Mouse (Mus musculus): ENCODE results near the gene Chst15.

Chst15 gene

GRCm38 (mm10) chr7:132317036-132317541 lies at the start of gene Chst15:
TSS of gene Chst15 (minus strand) at chr7:132317228.
- DNase-seq: peak; percentile 64 to 76

- DNase-seq: peak; percentile 21 to 25
Observed at GRCm38 (mm10) chr7:132365703-132366384, 48.8 kb upstream of the Chst15 start.

GRCm38 (mm10) chr7:132365111-132365510 lies 48.1 kb upstream of the Chst15 start:
- DNase-seq: no peak

- DNase-seq: no peak
Observed at GRCm38 (mm10) chr7:132364506-132364905, 47.5 kb upstream of the Chst15 start.

- DNase-seq: no peak
Observed at GRCm38 (mm10) chr7:132360336-132360735, 43.3 kb upstream of the Chst15 start.

GRCm38 (mm10) chr7:132358709-132359108 lies 41.7 kb upstream of the Chst15 start:
- no peak for DNase-seq

GRCm38 (mm10) chr7:132358250-132358649 lies 41.2 kb upstream of the Chst15 start:
- no peak for DNase-seq

GRCm38 (mm10) chr7:132357841-132358237 lies 40.8 kb upstream of the Chst15 start:
- no peak for DNase-seq

GRCm38 (mm10) chr7:132356881-132357840 lies 40.1 kb upstream of the Chst15 start:
- DNase-seq: no peak

GRCm38 (mm10) chr7:132356185-132356584 lies 39.2 kb upstream of the Chst15 start:
- no peak for DNase-seq

- no peak for DNase-seq
Observed at GRCm38 (mm10) chr7:132355767-132356166, 38.7 kb upstream of the Chst15 start.

- no peak for DNase-seq
Observed at GRCm38 (mm10) chr7:132349075-132349572, 32.1 kb upstream of the Chst15 start.

- no peak for DNase-seq
Observed at GRCm38 (mm10) chr7:132347273-132348045, 30.4 kb upstream of the Chst15 start.

GRCm38 (mm10) chr7:132345526-132346070 lies 28.6 kb upstream of the Chst15 start:
- DNase-seq: no peak

- no peak for DNase-seq
Observed at GRCm38 (mm10) chr7:132344606-132345005, 27.6 kb upstream of the Chst15 start.

- no peak for DNase-seq
Observed at GRCm38 (mm10) chr7:132343900-132344299, 26.9 kb upstream of the Chst15 start.

GRCm38 (mm10) chr7:132343146-132343545 lies 26.1 kb upstream of the Chst15 start:
- no peak for DNase-seq

GRCm38 (mm10) chr7:132339041-132339839 lies 22.2 kb upstream of the Chst15 start:
- no peak for DNase-seq

GRCm38 (mm10) chr7:132338350-132338749 lies 21.3 kb upstream of the Chst15 start:
- DNase-seq: no peak

GRCm38 (mm10) chr7:132337268-132337917 lies 20.4 kb upstream of the Chst15 start:
- no peak for DNase-seq

- no peak for DNase-seq
Observed at GRCm38 (mm10) chr7:132336781-132337180, 19.8 kb upstream of the Chst15 start.

All from cerebellum, postnatal 10 days (tissue).